Mouse (Mus musculus): ENCODE measurements around the gene Il12rb1.

The Il12rb1 gene

GRCm38 (mm10) chr8:70850947-70851346 is 42.7 kb downstream of the Il12rb1 start:
- DNase-seq (ENCODE audit: inconsistent ontology term), result no peak

- DNase-seq (ENCODE audit: inconsistent ontology term), result no peak
Observed at GRCm38 (mm10) chr8:70851837-70852236, 43.6 kb downstream of the Il12rb1 start.

DNA sequence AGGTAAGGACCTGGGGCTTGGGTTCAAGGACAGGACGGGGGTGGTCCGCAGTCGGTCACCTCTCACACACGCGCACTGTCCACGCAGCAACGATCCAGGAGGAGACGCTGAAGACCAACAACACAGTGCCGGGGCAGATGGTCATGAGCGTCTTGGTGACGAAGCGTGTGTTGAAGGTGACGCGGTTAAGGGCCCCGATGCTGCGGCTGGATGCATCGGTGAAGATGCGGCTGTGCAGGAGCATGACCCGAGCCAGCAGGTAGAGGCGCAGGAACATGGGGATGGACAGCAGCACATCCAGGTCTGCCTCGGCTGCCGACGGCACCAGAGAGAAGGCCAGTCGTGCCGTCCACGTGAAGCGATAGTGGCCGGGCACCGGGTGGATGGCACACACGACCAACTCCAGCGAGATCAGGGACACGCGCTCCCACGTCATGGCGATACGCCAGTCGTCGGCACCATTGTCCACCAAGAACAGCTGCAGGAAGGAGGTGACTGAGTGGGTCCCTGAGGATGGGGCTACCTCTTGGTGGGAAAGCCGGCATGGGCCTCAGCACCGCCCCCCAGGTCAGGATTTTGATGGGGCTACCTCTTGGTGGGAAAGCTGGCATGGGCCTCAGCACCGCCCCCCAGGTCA is 44.5 kb downstream of the Il12rb1 start:
- DNase-seq (ENCODE audit: inconsistent ontology term), result no peak

DNA sequence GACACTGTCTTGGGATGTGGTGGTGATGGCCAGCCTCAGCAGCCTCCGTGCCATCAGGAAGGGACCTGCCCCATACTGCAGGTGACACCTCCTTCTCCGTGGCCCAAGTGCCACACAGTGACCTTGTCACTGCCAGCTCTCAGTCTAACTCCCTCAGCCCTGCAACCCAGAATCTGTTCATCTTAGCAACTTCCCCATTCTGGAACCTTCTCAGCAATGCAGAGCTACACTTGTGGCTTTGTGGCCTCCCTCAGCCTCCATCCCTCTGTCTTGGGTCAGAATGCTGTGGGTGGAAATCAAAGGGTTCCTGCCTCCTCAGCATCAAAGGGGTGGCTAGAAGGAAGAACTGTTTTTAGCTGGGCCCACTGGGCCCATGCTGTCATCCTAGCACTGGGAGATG is 45.6 kb downstream of the Il12rb1 start:
- no peak for DNase-seq (ENCODE audit: inconsistent ontology term)

DNA sequence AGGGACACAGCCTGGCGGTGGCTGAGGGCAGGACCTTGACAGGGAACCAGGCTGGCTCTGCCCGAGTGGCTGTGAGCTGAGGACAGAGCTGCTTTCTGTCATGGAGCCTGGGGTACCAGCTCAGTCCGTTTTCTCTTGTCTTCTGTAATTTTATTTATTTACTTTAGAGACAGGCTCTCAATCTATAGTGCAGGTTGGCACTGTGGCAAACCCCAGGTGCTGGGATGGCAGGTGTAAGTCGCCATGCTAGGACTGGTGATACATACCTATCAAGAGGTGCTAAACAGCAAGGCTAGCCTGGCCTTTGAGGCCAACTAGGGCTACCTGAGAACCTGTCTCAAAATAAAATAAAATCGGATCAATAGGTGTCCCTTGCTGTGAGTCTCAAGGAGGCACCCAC is 47.8 kb downstream of the Il12rb1 start:
- DNase-seq (ENCODE audit: inconsistent ontology term), result no peak

DNA sequence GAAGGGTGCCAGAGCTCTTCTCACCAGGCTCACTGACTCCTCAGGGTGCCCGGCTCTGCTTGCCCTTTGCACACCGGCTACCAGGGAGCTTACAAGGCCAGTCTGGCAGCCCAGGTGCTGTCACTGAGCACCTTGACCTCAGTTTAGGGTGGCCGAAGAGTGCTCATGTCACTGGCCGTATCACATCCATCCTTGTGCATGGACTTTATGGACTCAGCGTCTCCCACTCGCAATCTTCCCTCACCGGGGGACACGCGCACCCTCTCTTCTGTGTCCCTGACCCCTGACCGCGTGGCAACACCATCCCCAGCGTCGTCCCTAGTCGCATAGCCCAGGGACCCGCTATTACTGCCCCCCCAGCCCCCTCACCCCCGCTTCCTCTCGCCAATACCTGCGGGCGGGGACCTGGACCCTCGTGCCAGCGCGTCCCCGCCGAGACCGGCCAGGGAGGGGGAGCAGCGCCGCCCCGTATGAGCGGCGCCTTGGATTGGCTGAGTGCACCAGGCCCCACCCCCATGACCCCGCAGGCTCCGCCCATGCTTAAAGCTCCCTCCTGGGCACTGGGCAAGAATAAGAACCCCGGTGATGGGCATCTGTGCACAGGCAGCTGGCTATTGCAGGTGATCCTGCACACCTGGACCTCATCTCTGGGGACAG is 48.4 kb downstream of the Il12rb1 start:
- DNase-seq (ENCODE audit: inconsistent ontology term), result peak; percentile 76

DNA sequence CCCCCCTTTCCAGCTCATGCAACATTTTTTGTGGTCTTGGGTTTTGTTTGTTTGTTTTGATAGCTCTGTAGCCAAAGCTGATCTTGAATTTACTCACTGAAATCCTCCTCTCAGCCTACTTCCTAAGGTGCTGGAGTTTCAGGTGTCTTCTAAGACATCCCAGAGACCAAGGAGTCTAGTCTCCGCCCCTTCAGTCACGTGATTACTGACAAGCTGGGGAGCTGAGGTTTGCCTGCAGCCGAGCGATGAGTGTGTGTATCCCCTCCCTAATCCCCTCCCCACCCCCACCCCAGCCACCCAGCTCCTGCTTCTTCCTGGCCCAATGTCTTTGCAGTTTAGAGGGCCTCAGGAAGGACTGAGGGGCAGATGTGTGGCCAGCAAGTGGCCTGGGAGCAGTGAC is 49.3 kb downstream of the Il12rb1 start:
- DNase-seq (ENCODE audit: inconsistent ontology term), result no peak

DNA sequence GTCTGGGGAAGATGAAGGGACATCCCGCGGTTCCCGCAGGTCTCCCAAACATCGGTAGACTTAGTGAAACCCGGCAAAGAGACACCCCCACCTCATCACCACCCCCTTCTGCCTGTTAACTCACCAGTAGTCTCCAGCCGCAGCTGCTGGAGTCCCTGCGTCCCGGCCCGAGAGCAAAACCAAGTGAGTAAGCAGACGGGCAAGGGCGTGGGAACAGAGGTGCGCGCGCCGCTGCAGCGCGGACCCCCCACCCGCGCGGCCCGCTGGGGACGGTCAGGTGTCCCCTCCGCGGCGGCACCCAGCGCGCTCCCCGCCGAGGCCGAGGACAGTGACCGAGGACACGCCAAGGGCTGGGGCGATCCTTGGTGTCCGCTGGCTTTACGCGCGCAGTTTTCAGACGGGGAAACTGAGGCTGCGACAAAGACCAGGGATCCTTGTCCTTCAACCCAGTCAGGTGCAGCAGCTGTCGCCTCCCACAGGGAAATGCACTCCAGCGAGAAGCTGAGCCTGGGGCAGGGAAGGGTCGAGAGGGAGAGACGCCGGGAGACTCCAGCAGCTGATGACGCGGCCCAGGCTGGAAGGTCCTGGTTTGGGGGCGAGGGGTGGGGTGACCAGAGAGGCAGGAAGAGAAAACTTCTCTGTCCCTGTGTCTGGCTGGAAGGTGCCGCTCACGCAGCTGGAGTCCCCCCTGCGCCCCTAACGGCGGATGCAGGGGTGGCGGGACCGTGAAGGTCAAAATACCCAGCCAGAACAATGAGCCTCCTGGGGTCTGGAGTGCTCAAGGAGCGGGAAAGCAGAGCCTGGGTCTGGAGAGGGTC is 54.8 kb downstream of the Il12rb1 start, which contains the start of gene Kcnn1:
TSS of gene Kcnn1 (minus strand) at position 435 of the 818 bp plus-strand sequence.
- no peak for DNase-seq (ENCODE audit: inconsistent ontology term)

GRCm38 (mm10) chr8:70863956-70864711 is 55.9 kb downstream of the Il12rb1 start:
- DNase-seq (ENCODE audit: inconsistent ontology term), result peak; percentile 36

DNA sequence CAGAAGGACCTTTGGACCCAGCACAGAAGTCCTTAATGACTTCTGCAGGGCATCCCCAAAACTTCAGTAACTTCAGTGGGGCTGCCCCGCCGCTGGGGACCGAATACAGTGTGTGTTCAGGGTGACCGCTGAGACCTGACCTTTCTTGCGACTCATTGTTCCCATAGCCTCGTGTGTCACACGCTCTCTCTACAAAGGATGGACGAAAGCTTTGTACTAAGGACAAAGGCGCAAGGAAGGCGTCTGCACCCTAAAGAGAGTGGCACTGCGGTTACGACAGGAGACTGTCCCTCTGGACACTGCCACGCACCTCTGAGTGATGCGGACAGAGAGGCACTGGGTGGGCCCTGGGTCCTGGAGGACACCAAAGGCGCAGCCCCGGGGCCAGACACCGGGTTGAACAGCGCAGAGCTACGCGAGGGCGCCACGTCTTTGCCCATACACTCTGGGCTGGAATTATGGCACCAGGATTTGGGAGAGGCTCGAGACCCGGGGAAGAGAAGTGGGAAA is 56.5 kb downstream of the Il12rb1 start:
- DNase-seq (ENCODE audit: inconsistent ontology term), result peak; percentile 45

GRCm38 (mm10) chr8:70865350-70866000 is 57.2 kb downstream of the Il12rb1 start:
- DNase-seq (ENCODE audit: inconsistent ontology term), result peak; percentile 99

DNA sequence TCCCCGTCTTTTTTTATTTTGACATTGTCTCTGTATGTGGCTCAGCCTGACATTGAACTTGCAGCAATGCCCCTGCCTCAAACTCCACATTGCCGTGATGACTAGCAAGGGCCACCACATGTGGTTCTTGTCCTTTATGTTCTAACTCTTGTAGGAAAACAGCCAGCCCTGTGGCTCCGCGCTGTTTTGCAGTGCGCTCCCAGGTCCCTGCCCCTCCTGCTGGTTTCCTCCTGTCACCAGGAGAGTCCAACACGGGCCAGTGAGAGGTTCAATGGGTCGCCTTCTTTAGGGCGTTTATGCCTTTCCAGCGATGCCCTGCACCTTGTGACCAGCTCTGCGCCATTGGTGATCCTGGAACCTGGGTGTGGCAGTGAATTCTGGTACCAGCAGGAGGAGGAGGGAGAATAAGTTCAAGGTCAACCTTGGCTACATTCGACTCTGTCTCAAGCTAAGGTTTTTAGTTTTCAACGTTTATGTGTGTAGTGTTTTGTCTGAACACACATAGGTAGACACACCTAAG is 57.8 kb downstream of the Il12rb1 start:
- no peak for DNase-seq (ENCODE audit: inconsistent ontology term)

DNA sequence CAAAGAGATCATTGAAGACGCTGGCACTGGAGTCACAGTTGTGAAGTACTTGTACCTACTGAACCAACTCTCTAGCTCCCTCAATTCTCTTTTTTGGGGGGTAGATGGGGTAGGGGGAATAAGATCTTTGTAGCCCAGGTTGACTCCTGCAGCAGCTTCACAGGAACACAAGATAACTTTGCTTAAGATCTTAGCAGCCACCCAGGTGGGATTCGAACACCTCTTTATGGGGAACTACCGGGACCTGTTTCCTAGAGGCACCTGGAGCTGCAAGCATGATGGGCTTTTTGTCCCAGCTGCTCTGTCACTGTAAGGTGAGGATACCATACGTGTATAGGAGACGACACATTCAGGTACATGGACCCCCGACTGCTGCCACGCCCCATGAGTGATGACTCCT is 58.3 kb downstream of the Il12rb1 start:
- DNase-seq (ENCODE audit: inconsistent ontology term), result no peak

DNA sequence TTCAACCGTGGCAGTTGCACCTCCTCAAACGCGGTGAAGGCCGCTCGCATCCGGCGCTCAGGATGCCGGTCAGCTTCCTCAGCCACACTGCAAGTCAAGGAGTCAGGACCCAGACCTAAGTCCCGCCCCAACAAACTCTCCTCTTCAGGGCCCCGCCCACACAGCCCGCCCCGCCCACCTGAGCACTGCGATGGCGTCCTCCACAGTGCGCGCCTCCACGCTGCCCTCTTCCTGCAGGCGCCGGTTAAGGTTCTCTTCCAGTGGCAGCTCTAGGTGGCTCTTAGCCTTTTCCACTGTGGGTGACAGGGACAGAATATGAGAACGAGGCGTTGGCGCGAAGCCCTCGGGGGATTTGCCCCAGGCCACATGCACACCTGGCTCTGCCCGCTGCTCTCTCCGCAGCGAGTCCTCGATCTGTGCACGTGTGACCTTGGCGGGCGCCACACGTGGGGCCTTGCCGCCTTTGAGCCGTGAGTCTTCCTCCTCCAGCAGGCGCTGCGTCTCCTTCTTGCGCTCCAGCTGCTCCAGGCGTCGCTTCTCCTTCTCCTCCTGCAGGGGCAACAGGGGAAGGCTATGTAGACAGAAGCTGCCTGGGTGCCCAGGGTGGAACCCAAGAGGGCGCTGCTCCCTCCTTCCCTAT is 60.4 kb downstream of the Il12rb1 start:
- DNase-seq (ENCODE audit: inconsistent ontology term), result no peak

DNA sequence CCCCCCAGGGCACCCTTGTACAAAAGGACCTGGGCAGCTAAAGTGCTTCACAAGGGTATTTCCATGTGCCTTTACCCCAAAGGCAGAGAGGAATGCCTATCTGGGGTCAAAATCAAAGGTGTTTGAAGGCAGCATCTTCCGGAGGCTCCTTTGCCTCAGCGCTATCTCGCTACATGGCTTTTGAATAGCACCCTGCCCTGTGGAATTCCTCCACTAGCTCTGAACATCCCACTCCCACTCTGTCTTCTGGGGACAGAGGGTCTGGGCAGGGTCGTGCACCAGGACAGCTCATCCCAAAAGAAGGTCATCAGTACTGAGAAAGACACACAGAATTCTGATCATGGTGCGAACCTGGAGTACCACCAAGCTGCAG is 60.9 kb downstream of the Il12rb1 start:
- no peak for DNase-seq (ENCODE audit: inconsistent ontology term)

DNA sequence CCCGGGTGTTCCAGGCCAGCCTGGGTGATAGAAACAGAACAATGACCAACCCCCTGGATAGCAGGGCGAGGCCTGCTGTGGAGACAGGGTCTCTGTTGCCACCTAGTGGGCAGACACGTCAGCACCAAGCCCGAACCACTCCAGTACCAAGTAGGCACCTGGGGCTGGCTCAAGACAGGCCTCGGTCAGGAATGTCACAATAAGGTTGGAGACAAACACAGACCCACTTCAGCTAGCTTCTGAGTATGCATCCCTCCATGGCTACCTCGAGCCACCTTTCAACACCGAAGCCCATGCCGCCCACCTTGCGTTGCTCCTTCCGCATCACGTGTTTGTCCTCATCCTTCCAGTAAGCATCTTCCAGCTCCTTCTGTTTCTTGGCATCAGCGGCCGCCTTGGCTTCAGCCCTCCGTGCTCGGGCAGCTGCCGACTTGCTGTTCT is 61.4 kb downstream of the Il12rb1 start:
- no peak for DNase-seq (ENCODE audit: inconsistent ontology term)
